Mouse (Mus musculus): ENCODE measurements around the gene Gm45062.
"Not testable (repeated sequence)": the region's sequence is repeated elsewhere in the genome, so short reads cannot be mapped to it uniquely, and the experiment has no call there.

The Gm45062 gene

GRCm38 (mm10) chr6:8511447-8511846 lies 252.2 kb downstream of the Gm45062 start:
- DNase-seq, result peak; percentile 46

- peak; percentile 59 for DNase-seq
These were observed 253.2 kb downstream of the Gm45062 start for GRCm38 (mm10) chr6:8512416-8512815.

GRCm38 (mm10) chr6:8519687-8520086 lies 260.4 kb downstream of the Gm45062 start:
- DNase-seq, result no peak

GRCm38 (mm10) chr6:8521231-8521630 lies 262.0 kb downstream of the Gm45062 start:
- DNase-seq, result no peak

GRCm38 (mm10) chr6:8524717-8525116 lies 265.5 kb downstream of the Gm45062 start:
- DNase-seq, result no peak

GRCm38 (mm10) chr6:8531104-8531894 lies 272.0 kb downstream of the Gm45062 start:
- no peak for DNase-seq

- no peak for DNase-seq
These were observed 277.7 kb downstream of the Gm45062 start for GRCm38 (mm10) chr6:8536944-8537343.

- not testable (repeated sequence) for DNase-seq
These were observed 282.3 kb downstream of the Gm45062 start for GRCm38 (mm10) chr6:8541531-8541930.

- no peak for DNase-seq
These were observed 285.6 kb downstream of the Gm45062 start for GRCm38 (mm10) chr6:8544822-8545221.

- DNase-seq, result no peak
These were observed 286.5 kb downstream of the Gm45062 start for GRCm38 (mm10) chr6:8545780-8546179.

GRCm38 (mm10) chr6:8551155-8551554 lies 291.9 kb downstream of the Gm45062 start:
- no peak for DNase-seq

- no peak for DNase-seq
These were observed 297.8 kb downstream of the Gm45062 start for GRCm38 (mm10) chr6:8556849-8557571.

- no peak for DNase-seq
These were observed 301.4 kb downstream of the Gm45062 start for GRCm38 (mm10) chr6:8560682-8561081.

GRCm38 (mm10) chr6:8582377-8582776 lies 323.1 kb downstream of the Gm45062 start:
- no peak for DNase-seq

- no peak for DNase-seq
These were observed 324.6 kb downstream of the Gm45062 start for GRCm38 (mm10) chr6:8583892-8584291.

- no peak for DNase-seq
These were observed 332.4 kb downstream of the Gm45062 start for GRCm38 (mm10) chr6:8591665-8592064.

GRCm38 (mm10) chr6:8617369-8617768 lies 358.1 kb downstream of the Gm45062 start:
- DNase-seq, result no peak

- DNase-seq, result no peak
These were observed 360.5 kb downstream of the Gm45062 start for GRCm38 (mm10) chr6:8619582-8620350.

- DNase-seq, result no peak
These were observed 363.8 kb downstream of the Gm45062 start for GRCm38 (mm10) chr6:8623045-8623444.

- DNase-seq, result no peak
These were observed 369.0 kb downstream of the Gm45062 start for GRCm38 (mm10) chr6:8628226-8628625.

- DNase-seq, result no peak
These were observed 369.5 kb downstream of the Gm45062 start for GRCm38 (mm10) chr6:8628715-8629267.

- no peak for DNase-seq
These were observed 371.3 kb downstream of the Gm45062 start for GRCm38 (mm10) chr6:8630531-8630930.

GRCm38 (mm10) chr6:8631362-8631761 lies 372.1 kb downstream of the Gm45062 start:
- no peak for DNase-seq

Measured in thymus, postnatal 4 days (tissue).